Mouse (Mus musculus): ENCODE data around the gene Ern1. TPM values are rescaled to one million over a fixed set of nuclear protein-coding genes. Genes with fewer than 3 reads are reported as not detected.

Ern1 gene
- polyA plus RNA-seq, 1 experiment from 2014 or later = 7.5 TPM

DNA sequence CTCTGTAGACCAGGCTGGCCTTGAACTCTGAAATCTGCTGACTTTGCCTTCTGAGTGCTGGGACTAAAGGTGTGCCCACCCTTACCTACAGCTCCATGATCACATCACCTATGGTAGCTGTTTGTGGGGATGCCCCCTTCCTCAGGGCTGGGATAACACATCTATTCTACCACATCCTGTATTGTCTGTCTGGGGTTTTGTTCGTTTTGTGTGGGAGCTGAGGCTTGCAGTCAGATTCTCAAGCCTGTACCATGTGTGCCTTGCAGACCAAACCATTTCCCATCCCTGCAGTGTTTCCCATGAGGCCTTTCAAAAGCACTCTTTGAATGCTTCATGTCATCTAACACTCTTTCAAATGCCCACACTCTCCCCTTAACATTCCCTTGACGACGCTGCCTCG lies 135.7 kb downstream of the Ern1 start:
- Histone ChIP-seq H3K27ac (ENCODE audit: low read depth, low read length) (no peak overlapping the region), H3K9ac (ENCODE audit: low read depth, low read length) (no peak overlapping the region), H3K4me1 (replicated peaks; ENCODE audit: control insufficient read depth, insufficient read depth, low read length) (no peaks in the 10 kb centered on the region), H3K4me2 (no peak overlapping the region), H3K27me3 (replicated peaks; ENCODE audit: control insufficient read depth, insufficient read depth, low read length) (no peaks in the 10 kb centered on the region), H3K9me3 (ENCODE audit: control insufficient read depth, low read length) (no peaks in the 10 kb centered on the region), H3K36me3 (ENCODE audit: control insufficient read depth, insufficient read depth, low read length) (no peaks in the 10 kb centered on the region), H3K4me3 (ENCODE audit: low read depth, low read length) (no peak overlapping the region)
- ATAC-seq (replicated peaks; ENCODE audit: low FRiP score) = no peak
- WGBS = 79% methylated on average over 4 of the region's 4 CpGs
- DNase-seq (ENCODE audit: low spot score) = no peak

DNA sequence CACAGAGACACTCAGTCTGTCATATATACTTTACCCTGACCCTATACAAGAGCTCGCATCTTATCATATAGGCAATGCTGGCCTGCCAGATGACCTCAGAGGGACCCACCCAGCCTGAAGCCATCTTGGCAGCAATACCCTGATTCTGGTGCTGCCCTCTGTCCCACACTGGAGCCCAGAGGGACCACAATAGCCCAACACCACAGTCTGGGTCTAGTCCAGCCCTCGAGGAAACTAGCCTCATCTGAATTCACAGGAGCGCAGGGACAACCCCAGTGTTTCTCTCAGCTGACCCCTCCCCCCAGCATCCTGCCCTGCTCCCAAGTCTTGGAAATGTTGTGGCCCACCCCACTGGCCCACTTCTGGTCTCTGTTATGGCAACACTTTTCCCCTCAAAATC lies 136.4 kb downstream of the Ern1 start:
- WGBS = 49% methylated on average over 3 of the region's 3 CpGs
- ATAC-seq (replicated peaks; ENCODE audit: low FRiP score) = no peak

DNA sequence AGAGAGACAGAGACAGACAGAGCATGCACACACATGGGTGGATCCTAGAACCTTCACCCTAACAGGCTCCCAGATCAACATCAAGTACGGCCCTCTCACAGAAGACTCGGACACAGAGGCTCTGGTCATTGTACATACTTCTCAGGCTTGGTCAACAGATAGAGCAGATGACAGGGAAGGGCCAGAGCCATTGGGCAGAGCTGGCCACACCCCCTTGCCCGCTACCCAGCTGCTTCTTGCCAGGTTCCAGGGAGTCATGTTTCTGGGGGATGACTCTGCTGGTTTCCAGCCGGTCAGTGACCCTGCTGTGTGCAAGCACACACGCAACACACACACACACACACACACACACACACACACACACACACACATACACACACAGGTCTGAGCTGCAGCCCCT lies 136.8 kb downstream of the Ern1 start:
- WGBS = 58% methylated on average over 5 of the region's 5 CpGs
- DNase-seq (ENCODE audit: low spot score) = no peak
- H3K9me3 ChIP-seq (ENCODE audit: control insufficient read depth, low read length) = no peaks in the 10 kb centered on the region
- no peak for ATAC-seq (replicated peaks; ENCODE audit: low FRiP score)
- H3K27me3 ChIP-seq (replicated peaks; ENCODE audit: control insufficient read depth, insufficient read depth, low read length) = no peaks in the 10 kb centered on the region
- H3K4me1 ChIP-seq (replicated peaks; ENCODE audit: control insufficient read depth, insufficient read depth, low read length) = no peaks in the 10 kb centered on the region
- no peaks in the 10 kb centered on the region for H3K36me3 ChIP-seq (ENCODE audit: control insufficient read depth, insufficient read depth, low read length)
- H3K9ac ChIP-seq (ENCODE audit: low read depth, low read length) = no peak overlapping the region
- H3K27ac ChIP-seq (ENCODE audit: low read depth, low read length) = no peak overlapping the region
- H3K4me3 ChIP-seq (ENCODE audit: low read depth, low read length) = no peak overlapping the region
- H3K4me2 ChIP-seq = no peak overlapping the region

More for the DNA sequence above, 136.4 kb downstream of the Ern1 start:
- Histone ChIP-seq H3K27ac (ENCODE audit: low read depth, low read length) (no peak overlapping the region), H3K4me1 (replicated peaks; ENCODE audit: control insufficient read depth, insufficient read depth, low read length) (no peaks in the 10 kb centered on the region), H3K36me3 (ENCODE audit: control insufficient read depth, insufficient read depth, low read length) (no peaks in the 10 kb centered on the region), H3K9ac (ENCODE audit: low read depth, low read length) (no peak overlapping the region), H3K4me2 (no peak overlapping the region), H3K27me3 (replicated peaks; ENCODE audit: control insufficient read depth, insufficient read depth, low read length) (no peaks in the 10 kb centered on the region), H3K4me3 (ENCODE audit: low read depth, low read length) (no peak overlapping the region), H3K9me3 (ENCODE audit: control insufficient read depth, low read length) (no peaks in the 10 kb centered on the region)
- no peak for DNase-seq (ENCODE audit: low spot score)

DNA sequence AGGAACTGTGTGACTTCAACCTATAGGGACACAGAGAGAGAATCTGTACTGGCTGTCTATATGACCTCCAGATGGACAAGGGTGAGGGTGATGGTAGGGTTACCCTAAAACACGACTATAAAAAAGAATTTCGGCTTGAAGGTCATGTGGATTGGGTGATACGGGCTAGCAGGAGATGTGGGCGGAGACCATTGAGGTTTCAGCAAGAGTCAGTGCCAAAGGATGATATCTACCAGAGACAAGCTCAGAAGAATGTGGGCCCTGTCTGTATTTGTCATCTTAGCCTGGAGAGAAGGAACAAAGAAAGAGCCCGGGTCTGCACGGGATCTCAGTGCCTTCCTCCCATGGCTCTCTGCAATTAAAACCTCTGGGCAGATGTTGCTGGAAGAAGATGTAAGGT lies 137.9 kb downstream of the Ern1 start:
- no peak for DNase-seq (ENCODE audit: low spot score)
- no peaks in the 10 kb centered on the region for H3K9me3 ChIP-seq (ENCODE audit: control insufficient read depth, low read length)
- no peak overlapping the region for H3K4me2 ChIP-seq
- no peak overlapping the region for H3K27ac ChIP-seq (ENCODE audit: low read depth, low read length)
- no peak overlapping the region for H3K9ac ChIP-seq (ENCODE audit: low read depth, low read length)
- no peaks in the 10 kb centered on the region for H3K27me3 ChIP-seq (replicated peaks; ENCODE audit: control insufficient read depth, insufficient read depth, low read length)
- 74% methylated on average over 6 of the region's 6 CpGs for WGBS
- H3K4me3 ChIP-seq (ENCODE audit: low read depth, low read length) = no peak overlapping the region
- no peaks in the 10 kb centered on the region for H3K36me3 ChIP-seq (ENCODE audit: control insufficient read depth, insufficient read depth, low read length)
- no peak for ATAC-seq (replicated peaks; ENCODE audit: low FRiP score)
- no peaks in the 10 kb centered on the region for H3K4me1 ChIP-seq (replicated peaks; ENCODE audit: control insufficient read depth, insufficient read depth, low read length)

DNA sequence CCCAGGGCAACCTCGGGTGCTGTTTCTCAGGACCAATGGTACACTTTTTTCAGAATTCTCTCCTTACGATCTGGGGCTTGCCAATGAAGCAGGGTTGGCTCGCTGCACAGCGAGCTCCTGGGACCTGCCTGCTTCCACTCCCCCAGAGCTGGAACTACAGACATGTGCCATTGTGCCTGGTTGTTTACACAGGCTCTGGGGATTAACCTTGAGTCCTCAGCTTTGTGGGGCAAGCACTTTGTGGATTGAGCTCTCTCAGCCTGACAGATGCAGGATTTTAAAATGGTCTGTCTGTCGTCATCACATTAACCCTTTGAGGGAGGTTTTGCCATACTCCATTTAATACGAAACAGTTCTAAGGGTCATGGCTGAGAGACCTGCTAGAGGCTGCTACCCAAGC lies 142.7 kb downstream of the Ern1 start:
- no peak overlapping the region for H3K27ac ChIP-seq (ENCODE audit: low read depth, low read length)
- H3K4me1 ChIP-seq (replicated peaks; ENCODE audit: control insufficient read depth, insufficient read depth, low read length) = no peaks in the 10 kb centered on the region
- no peaks in the 10 kb centered on the region for H3K36me3 ChIP-seq (ENCODE audit: control insufficient read depth, insufficient read depth, low read length)
- DNase-seq (ENCODE audit: low spot score) (no peak), ATAC-seq (replicated peaks; ENCODE audit: low FRiP score) (no peak)
- H3K4me2 ChIP-seq = no peak overlapping the region
- no peaks in the 10 kb centered on the region for H3K27me3 ChIP-seq (replicated peaks; ENCODE audit: control insufficient read depth, insufficient read depth, low read length)
- H3K9me3 ChIP-seq (ENCODE audit: control insufficient read depth, low read length) = no peaks in the 10 kb centered on the region
- no peak overlapping the region for H3K9ac ChIP-seq (ENCODE audit: low read depth, low read length)
- no peak overlapping the region for H3K4me3 ChIP-seq (ENCODE audit: low read depth, low read length)
- WGBS = 57% methylated on average over 6 of the region's 6 CpGs

Other genes with a start within 250 kb of the Ern1 start
- gene Ftsj3, start 231.8 kb downstream of the Ern1 start, polyA plus RNA-seq (2014; fragmentation: Nextera tagmentation; extraction: Ambion mirVana) = 110 and 117 TPM in 2 replicates
- 304 and 310 TPM in 2 replicates for gene Psmc5, start 231.7 kb downstream of the Ern1 start, polyA plus RNA-seq (2014; fragmentation: Nextera tagmentation; extraction: Ambion mirVana)
- gene Smarcd2, start 214.9 kb downstream of the Ern1 start, polyA plus RNA-seq (2014; fragmentation: Nextera tagmentation; extraction: Ambion mirVana) = 60.3 and 62.9 TPM in 2 replicates
- gene Tcam1, start 211.2 kb downstream of the Ern1 start, polyA plus RNA-seq (2014; fragmentation: Nextera tagmentation; extraction: Ambion mirVana) = 0.66 and 1.2 TPM in 2 replicates
- not detected in 2 replicates for gene Gh, start 186.0 kb downstream of the Ern1 start, polyA plus RNA-seq (2014; fragmentation: Nextera tagmentation; extraction: Ambion mirVana)
- gene Cd79b, start 173.1 kb downstream of the Ern1 start, polyA plus RNA-seq (2014; fragmentation: Nextera tagmentation; extraction: Ambion mirVana) = 5.9 and 6.3 TPM in 2 replicates
- gene Scn4a, start 134.6 kb downstream of the Ern1 start, polyA plus RNA-seq (2014; fragmentation: Nextera tagmentation; extraction: Ambion mirVana) = not detected in 2 replicates
- gene Prr29, start 122.4 kb downstream of the Ern1 start, polyA plus RNA-seq (2014; fragmentation: Nextera tagmentation; extraction: Ambion mirVana) = not detected in 2 replicates
- gene Icam2, start 99.8 kb downstream of the Ern1 start, polyA plus RNA-seq (2014; fragmentation: Nextera tagmentation; extraction: Ambion mirVana) = 36.2 and 41.6 TPM in 2 replicates
- 13.4 and 15.9 TPM in 2 replicates for gene Tex2, start 125.6 kb upstream of the Ern1 start, polyA plus RNA-seq (2014; fragmentation: Nextera tagmentation; extraction: Ambion mirVana)